Mouse (Mus musculus) cortical plate, adult 2 months (tissue): ENCODE results near the gene Asic4.

Experiments
- CTCF ChIP-seq: fragments of 200-500 bp; IDR thresholded peaks from 2 replicates; pipeline ENCODE4 v1.5.1; 2011; ENCODE audit warnings: mild to moderate bottlenecking, control low read depth, low read length; ENCODE audit not compliant: insufficient read depth; ENCODE audit errors: extremely low read depth
- POLR2A ChIP-seq: fragments of 200-500 bp; IDR thresholded peaks from 2 replicates; pipeline ENCODE4 v1.6.1; 2011; ENCODE audit warnings: mild to moderate bottlenecking, low read length, control low read depth; ENCODE audit not compliant: insufficient read depth; ENCODE audit errors: extremely low read depth

DNA sequence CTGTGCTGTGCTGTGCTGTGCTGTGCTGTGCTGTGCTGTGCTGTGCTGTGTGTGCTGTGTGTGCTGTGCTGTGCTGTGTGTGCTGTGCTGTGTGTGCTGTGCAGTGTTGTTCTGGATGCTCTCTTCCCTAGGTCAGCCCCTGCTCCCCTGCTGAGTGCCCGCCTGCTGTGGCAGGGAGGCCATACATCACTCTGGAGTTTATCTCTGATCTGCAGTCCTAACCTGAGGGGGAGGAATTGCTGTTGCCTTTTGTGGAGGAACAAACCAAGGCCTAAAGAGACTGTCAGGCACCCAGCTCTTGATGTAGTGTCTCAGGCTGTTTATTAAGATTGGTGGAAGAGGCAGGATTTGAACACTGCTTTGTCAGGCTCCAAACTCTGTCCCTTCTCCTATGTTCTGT, 12.4 kb downstream of the Asic4 start:
- TF ChIP-seq CTCF (no peak), POLR2A (no peak)
